Mouse (Mus musculus) liver, postnatal 0 days (tissue): ENCODE measurements at regions not wholly inside any gene's neighbourhood (a gene's known extent, or its start where the extent isn't known, plus 50 kb on each side); places are given as distances from the start of the nearest gene placed in this dataset.
A peak's percentile ranks its signal among the peaks of the same experiment; 100 is the strongest.
"Not testable (repeated sequence)": the region's sequence is repeated elsewhere in the genome, so short reads cannot be mapped to it uniquely, and the experiment has no call there.

Experiments used
- ATAC-seq: fragments of 200-750 bp; cut with Nextera tagmentation; 2 replicates; pipeline ENCODE4 v1.8.0; 2017; ENCODE audit warnings: mild to moderate bottlenecking, moderate library complexity
- DNase-seq: peaks from one replicate; pipeline ENCODE4 v3.0.0-alpha.2; 2016
- H3K27ac ChIP-seq: fragments of 300-500 bp; sonication (generic); 2 replicates; pipeline ENCODE4 v1.5.1; 2014; ENCODE audit warnings: antibody characterized with exemption, moderate library complexity, mild to moderate bottlenecking, low read depth
- H3K27me3 ChIP-seq: fragments of 300-500 bp; sonication (generic); 2 replicates; pipeline ENCODE4 v1.6.1; 2014; ENCODE audit warnings: low read length, control low read depth, mixed read lengths; ENCODE audit not compliant: insufficient read depth
- H3K36me3 ChIP-seq: fragments of 300-500 bp; sonication (generic); replicated peaks from 2 replicates; pipeline ENCODE4 v1.6.1; 2014; ENCODE audit warnings: mild to moderate bottlenecking, control low read depth, low read length, moderate library complexity, mixed read lengths; ENCODE audit not compliant: insufficient read depth
- H3K4me1 ChIP-seq: fragments of 300-500 bp; sonication (generic); 2 replicates; pipeline ENCODE4 v1.6.1; 2014; ENCODE audit warnings: antibody characterized with exemption, mild to moderate bottlenecking, control low read depth; ENCODE audit not compliant: insufficient read depth
- H3K4me2 ChIP-seq: fragments of 300-500 bp; sonication (generic); 2 replicates; pipeline ENCODE4 v1.6.1; 2014; ENCODE audit warnings: low read depth, mild to moderate bottlenecking, low read length, moderate library complexity, mixed read lengths
- H3K4me3 ChIP-seq: fragments of 300-500 bp; sonication (generic); 2 replicates; pipeline ENCODE4 v1.5.1; 2014; ENCODE audit warnings: low read depth, low read length
- H3K9ac ChIP-seq: fragments of 300-500 bp; sonication (generic); replicated peaks from 2 replicates; pipeline ENCODE4 v1.6.1; 2014; ENCODE audit warnings: mild to moderate bottlenecking, moderate library complexity
- H3K9me3 ChIP-seq: fragments of 300-500 bp; sonication (generic); 2 replicates; pipeline ENCODE4 v1.6.1; 2016; ENCODE audit warnings: mild to moderate bottlenecking, control low read depth, low read length, mixed read lengths
- CTCF ChIP-seq: sonication (generic); IDR thresholded peaks from 2 replicates; pipeline ENCODE4 v1.5.1; 2016; ENCODE audit warnings: antibody characterized with exemption, low read depth
- EP300 ChIP-seq: IDR thresholded peaks from 2 replicates; pipeline ENCODE4 v1.6.1; 2016; ENCODE audit warnings: antibody characterized with exemption, low read depth, mild to moderate bottlenecking
- WGBS: fragments of 180-500 bp; shearing (Covaris S2); extraction: QIAGEN DNeasy Blood & Tissue Kit; methylation state at CpG from one replicate; pipeline ENCODE4 v1.1.7; 2014; ENCODE audit not compliant: insufficient replicate concordance; 5-methylcytosine and 5-hydroxymethylcytosine counted together

GRCm38 (mm10) chr1:43317076-43317871 lies 120.5 kb upstream of the Fhl2 start:
- no peak for DNase-seq
- no peaks in the 10 kb centered on the region for H3K9me3 ChIP-seq
- no peak overlapping the region for H3K4me3 ChIP-seq
- H3K36me3 ChIP-seq: no peaks in the 10 kb centered on the region
- no peak for ATAC-seq
- H3K4me2 ChIP-seq: no peak overlapping the region
- WGBS: 74% methylated on average over 3 of the region's 3 CpGs
- no peak overlapping the region for H3K9ac ChIP-seq
- H3K27me3 ChIP-seq: no peaks in the 10 kb centered on the region
- no peaks in the 10 kb centered on the region for H3K4me1 ChIP-seq
- no peak for TF ChIP-seq CTCF
- TF ChIP-seq EP300: no peak
- no peak overlapping the region for H3K27ac ChIP-seq

- H3K4me1 ChIP-seq, H3K4me3 ChIP-seq, H3K27me3 ChIP-seq, H3K27ac ChIP-seq, H3K9ac ChIP-seq, H3K4me2 ChIP-seq, DNase-seq, H3K36me3 ChIP-seq, ATAC-seq: not testable (repeated sequence)
- WGBS: 89% methylated on average over 10 of the region's 10 CpGs
- H3K9me3 ChIP-seq: peaks cover 10% of the 10 kb centered on the region; the same call in 1 of the 2 replicates
Measured at GRCm38 (mm10) chr1:43333488-43333887, 110.9 kb upstream of the Nck2 start.

- ATAC-seq (0 out of 2 replicates have a peak, but pooled peaks have one; percentile 29), DNase-seq (peak; percentile 44)
- H3K4me1 ChIP-seq: no peaks in the 10 kb centered on the region
- peaks cover 10% of the 10 kb centered on the region; the same call in 1 of the 2 replicates for H3K9me3 ChIP-seq
- no peak overlapping the region for H3K9ac ChIP-seq
- H3K4me2 ChIP-seq: no peak overlapping the region
- TF ChIP-seq EP300: no peak
- no peak for TF ChIP-seq CTCF
- no peaks in the 10 kb centered on the region for H3K27me3 ChIP-seq
- no peaks in the 10 kb centered on the region for H3K36me3 ChIP-seq
- WGBS: 65% methylated on average over 3 of the region's 3 CpGs
- H3K27ac ChIP-seq: no peak overlapping the region
- no peak overlapping the region for H3K4me3 ChIP-seq
Measured at GRCm38 (mm10) chr1:43337168-43337784, 107.1 kb upstream of the Nck2 start.

- 72% methylated on average over 6 of the region's 6 CpGs for WGBS
- DNase-seq: no peak
Measured at GRCm38 (mm10) chr1:43338096-43338915, 106.1 kb upstream of the Nck2 start.

GRCm38 (mm10) chr1:43342848-43343247 lies 101.5 kb upstream of the Nck2 start:
- Histone ChIP-seq H3K4me2 (no peak overlapping the region), H3K27me3 (no peaks in the 10 kb centered on the region), H3K9ac (no peak overlapping the region), H3K36me3 (no peaks in the 10 kb centered on the region), H3K4me1 (no peaks in the 10 kb centered on the region), H3K4me3 (no peak overlapping the region), H3K9me3 (no peaks in the 10 kb centered on the region), H3K27ac (no peak overlapping the region)
- ATAC-seq (no peak), DNase-seq (no peak)
- WGBS: 56% methylated on average over 2 of the region's 2 CpGs
- no peak for TF ChIP-seq CTCF
- TF ChIP-seq EP300: no peak

More at GRCm38 (mm10) chr1:43338096-43338915, 106.1 kb upstream of the Nck2 start:
- Histone ChIP-seq H3K27me3 (no peaks in the 10 kb centered on the region), H3K4me2 (no peak overlapping the region), H3K4me3 (no peak overlapping the region), H3K27ac (no peak overlapping the region), H3K4me1 (no peaks in the 10 kb centered on the region), H3K9me3 (0 out of 2 replicates have a peak, but pooled peaks cover 4% of the 10 kb centered on the region), H3K36me3 (no peaks in the 10 kb centered on the region), H3K9ac (no peak overlapping the region)
- TF ChIP-seq CTCF (no peak), EP300 (no peak)
- no peak for ATAC-seq

GRCm38 (mm10) chr1:43343410-43343809 lies 101.0 kb upstream of the Nck2 start:
- H3K4me2 ChIP-seq: no peak overlapping the region
- H3K4me1 ChIP-seq: no peaks in the 10 kb centered on the region
- no peaks in the 10 kb centered on the region for H3K9me3 ChIP-seq
- no peak overlapping the region for H3K27ac ChIP-seq
- H3K36me3 ChIP-seq: no peaks in the 10 kb centered on the region
- 44% methylated on average over 2 of the region's 2 CpGs for WGBS
- TF ChIP-seq EP300 (peak; percentile 88), CTCF (no peak)
- H3K9ac ChIP-seq: no peak overlapping the region
- ATAC-seq: peak; percentile 80
- DNase-seq: no peak
- H3K4me3 ChIP-seq: no peak overlapping the region
- no peaks in the 10 kb centered on the region for H3K27me3 ChIP-seq
